Mouse (Mus musculus) liver (tissue): ENCODE results near the gene Blm.
A peak's percentile ranks its signal among the peaks of the same experiment; 100 is the strongest.

Experiments used
- DNase-seq: peaks from one replicate; pipeline ENCODE4 v3.0.0-alpha.2; 2020; ENCODE audit warnings: mixed read lengths

Gene Blm

GRCm38 (mm10) chr7:80460199-80460598, 74.7 kb downstream of the Blm start:
- DNase-seq = no peak

- no peak for DNase-seq
Measured at GRCm38 (mm10) chr7:80457831-80458343, 77.0 kb downstream of the Blm start.

DNA sequence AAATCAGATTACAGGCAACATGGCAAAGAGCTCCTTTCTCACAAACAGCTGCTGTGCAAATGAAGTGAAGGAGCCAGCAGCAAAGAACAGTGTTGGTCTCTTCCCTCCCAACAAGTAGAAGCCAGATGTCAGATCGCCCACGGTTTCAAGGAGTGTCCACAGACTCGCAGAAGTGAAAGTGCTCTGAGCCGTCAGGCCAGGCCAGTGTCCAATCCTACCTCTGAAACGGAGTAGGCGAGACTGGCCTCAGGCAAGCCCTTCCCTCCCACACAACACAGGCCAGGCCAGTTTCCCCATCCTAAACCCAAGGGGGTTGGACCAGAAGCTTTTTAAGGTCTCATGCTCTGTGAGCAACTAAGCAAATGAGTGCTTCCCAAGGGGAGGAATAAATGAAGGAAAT, 77.7 kb downstream of the Blm start:
- DNase-seq = no peak

DNA sequence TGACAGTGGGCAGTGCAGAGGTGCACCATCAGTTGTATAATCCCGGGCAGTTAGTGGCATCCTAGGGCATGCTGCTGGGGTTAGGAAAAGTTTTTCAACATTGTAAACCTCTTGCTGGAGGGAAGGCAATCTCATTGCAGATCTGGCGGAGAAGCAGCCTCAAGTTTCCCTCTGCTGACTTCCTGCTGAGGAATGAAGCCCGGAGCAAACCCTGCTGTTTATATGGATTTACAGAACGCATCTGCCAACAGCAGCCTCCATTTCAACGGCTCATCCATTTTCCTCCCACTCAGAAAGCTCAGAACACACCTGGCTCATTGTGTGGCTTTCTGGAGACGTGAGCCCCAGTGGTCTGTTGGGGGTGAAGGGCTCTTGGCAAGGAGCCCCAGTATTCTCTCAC, 78.6 kb downstream of the Blm start:
- DNase-seq = no peak

GRCm38 (mm10) chr7:80455505-80456160, 79.3 kb downstream of the Blm start:
- DNase-seq = no peak

GRCm38 (mm10) chr7:80454786-80455185, 80.1 kb downstream of the Blm start:
- no peak for DNase-seq

GRCm38 (mm10) chr7:80453997-80454396, 80.9 kb downstream of the Blm start:
- DNase-seq = no peak

- no peak for DNase-seq
Measured at GRCm38 (mm10) chr7:80453121-80453520, 81.8 kb downstream of the Blm start.

DNA sequence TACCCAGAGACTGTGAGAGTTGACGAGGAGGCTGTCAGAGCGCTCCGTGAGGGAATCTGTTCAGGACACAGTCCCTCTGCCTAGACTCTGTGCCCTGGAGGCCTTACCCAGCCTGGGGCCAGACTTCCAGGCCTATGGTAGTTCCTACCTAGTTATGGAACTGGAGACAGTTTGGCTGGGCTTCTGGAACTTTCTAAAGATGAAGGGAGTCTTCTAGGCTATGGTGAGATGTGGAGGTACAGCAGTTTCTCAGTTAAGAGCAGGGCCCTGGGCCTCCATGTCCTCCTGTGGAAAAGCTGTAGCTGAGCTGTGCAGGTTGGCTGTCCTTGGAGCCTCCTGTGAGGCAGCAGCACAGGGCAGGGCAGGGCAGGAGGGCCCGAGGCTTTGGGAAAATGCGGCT, 82.7 kb downstream of the Blm start:
- DNase-seq = no peak

DNA sequence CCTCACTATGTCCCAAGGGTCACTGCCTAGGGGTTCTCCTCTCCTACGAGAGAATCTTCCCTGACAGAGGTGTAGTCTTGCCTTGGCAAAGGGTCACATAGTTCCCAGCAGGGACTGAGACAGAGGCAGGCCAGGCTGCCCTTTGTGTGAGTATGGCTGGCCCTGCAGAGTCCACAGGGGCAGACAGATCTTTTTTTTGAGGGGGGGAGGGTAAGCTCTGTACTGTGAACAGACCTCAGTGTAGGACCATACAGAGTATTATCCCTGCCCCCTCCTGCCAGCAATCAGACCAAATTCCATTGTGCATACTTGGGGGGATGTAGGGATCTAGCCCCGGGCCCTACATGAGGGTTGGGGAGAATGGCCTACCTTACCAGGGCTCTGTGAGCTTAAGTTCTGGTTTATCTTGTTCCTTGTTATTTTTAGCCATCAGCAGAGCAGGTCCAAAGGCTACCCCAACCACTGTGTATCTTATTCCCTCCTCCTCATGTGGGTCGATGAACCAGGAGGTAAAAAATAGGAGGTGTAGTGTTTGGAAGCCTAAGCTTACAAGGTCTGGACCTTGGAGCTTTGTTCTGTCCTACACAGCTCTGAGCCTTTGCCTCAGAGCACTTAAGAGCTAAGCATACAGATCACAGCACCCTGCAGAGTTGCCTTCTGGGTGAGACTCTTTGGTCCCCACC, 83.2 kb downstream of the Blm start:
- DNase-seq = no peak

DNA sequence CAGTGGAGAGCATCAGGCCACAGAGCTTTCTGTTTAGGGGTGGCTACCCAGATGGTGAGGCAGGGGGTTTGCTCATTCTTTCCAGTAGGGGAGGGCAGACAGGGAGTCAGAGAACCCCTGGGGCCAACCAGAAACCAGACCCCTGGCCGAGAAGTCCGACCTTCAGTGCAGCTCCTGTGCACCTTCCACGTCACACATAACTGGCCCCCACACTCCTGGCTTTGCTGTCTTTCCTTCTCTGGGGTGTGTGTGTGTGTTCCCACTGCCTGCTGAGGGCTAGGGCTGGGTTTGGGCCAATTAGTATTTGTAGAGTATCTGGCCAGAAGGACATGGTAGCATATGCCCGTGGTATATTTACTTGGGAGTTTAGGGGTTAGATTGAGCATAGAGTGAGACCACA, 84.6 kb downstream of the Blm start:
- DNase-seq = no peak

GRCm38 (mm10) chr7:80449620-80450091, 85.3 kb downstream of the Blm start:
- no peak for DNase-seq

GRCm38 (mm10) chr7:80447336-80447735, 87.6 kb downstream of the Blm start:
- DNase-seq = peak; percentile 66

- no peak for DNase-seq
Measured at GRCm38 (mm10) chr7:80446221-80446878, 88.6 kb downstream of the Blm start.

DNA sequence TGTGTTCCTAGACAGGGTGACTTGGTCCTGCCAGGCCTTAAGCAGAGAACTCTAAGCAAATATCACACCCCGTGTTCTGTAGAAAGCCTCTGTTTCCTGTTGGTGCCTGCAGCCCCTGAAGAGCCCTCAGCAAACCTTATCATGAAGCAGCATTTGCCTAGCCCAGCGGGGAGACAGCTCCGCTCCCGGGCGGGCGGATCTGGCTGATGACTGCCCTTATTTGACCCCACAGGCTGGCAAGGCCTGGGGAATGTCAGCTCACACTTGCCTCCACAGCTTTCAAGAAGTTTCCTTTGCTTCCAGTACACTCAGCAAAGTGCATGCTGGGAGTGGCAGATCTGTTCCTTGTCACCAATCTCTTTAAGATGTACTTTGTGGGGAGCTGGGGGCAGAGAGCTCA, 89.4 kb downstream of the Blm start:
- DNase-seq = peak; percentile 83

GRCm38 (mm10) chr7:80444401-80445249, 90.3 kb downstream of the Blm start:
- DNase-seq = peak; percentile 59

DNA sequence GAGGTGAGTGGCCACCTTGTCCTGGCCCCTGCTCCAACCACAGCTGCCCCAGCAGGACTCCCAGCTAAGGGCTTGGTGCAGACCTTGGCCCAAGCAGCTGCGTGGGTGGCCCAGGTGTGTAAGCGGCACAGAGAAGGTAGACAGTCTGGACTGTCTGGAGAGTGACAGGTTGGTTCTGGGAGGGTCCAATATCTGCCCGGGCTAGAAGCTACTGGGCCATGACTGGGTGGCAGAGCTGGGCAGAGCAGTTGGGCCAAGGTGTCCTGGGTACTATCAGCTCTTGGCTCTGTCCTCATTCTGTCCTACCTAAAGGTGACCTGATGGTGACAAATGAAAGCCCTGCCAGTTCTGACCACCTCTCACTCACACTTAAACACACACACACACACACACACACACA, 91.8 kb downstream of the Blm start:
- DNase-seq = no peak

- DNase-seq = no peak
Measured at GRCm38 (mm10) chr7:80441986-80442904, 92.7 kb downstream of the Blm start.

DNA sequence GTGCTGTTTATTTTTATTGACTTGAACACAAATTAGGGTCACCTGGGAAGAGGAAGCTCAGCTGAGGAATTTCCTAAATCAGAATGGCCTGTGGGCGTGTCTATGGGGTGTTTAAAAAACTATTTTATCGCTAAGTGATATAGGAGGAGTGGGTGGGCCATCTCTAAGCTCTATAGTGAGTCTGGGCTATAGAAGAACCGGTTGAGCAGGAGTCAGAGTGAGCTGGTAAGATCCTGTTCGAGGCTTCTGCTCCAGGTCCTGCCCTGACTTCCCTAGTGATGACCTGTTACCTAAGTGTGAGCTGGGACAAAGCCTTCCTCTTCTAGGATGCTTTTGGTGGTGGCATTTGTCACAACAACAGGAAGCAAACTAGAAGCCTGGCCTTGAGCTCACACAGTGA, 94.2 kb downstream of the Blm start:
- no peak for DNase-seq

DNA sequence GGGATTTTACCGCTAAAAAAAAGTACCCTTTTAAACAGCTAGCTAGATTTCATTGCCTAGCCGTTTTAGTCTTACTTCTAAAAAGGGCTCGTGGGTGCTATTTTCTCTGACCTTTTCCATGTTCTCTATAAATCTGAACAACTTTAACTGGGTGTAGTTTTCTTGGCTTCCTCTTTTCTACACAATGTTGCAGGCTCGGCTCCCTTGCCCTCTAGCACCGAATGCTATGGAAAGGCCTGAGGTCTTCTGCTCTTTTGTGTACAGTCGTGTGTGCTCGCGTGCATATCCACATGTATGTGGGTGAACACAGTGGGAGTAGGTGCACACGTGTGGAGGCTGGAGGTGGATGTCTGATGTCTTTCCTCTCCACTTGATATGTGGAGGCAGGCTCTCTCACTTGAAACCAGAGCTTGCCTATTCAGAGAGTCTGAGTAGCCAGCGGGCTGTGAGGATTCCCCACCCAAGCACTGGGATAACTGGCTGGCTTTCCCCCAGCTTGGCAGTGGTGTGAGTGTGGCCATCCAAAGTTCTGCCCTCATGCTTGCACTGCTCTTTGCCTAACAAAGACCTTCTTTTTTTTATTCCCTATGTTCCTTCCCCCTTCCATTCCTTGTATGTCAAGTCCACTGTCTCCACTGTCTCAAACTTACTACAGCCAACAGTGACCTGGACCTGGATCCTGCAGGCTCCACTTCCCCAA, 95.0 kb downstream of the Blm start:
- no peak for DNase-seq
